Mouse (Mus musculus): Measurements from ENCODE around the gene Plscr3.

Plscr3 gene

GRCm38 (mm10) chr11:69846198-69846680 is at the start of gene Plscr3:
Gene Plscr3, plus strand, starts transcription at chr11:69846376.
- DNase-seq: peak; percentile 81

GRCm38 (mm10) chr11:69797924-69798323 is 48.3 kb upstream of the Plscr3 start:
- DNase-seq: no peak

- no peak for DNase-seq
These were observed 46.6 kb upstream of the Plscr3 start for GRCm38 (mm10) chr11:69799394-69800137.

- DNase-seq: peak; percentile 63
These were observed 46.1 kb upstream of the Plscr3 start for GRCm38 (mm10) chr11:69800138-69800391.

- DNase-seq: peak; percentile 77
These were observed 45.6 kb upstream of the Plscr3 start for GRCm38 (mm10) chr11:69800392-69801197.

- no peak for DNase-seq
These were observed 44.7 kb upstream of the Plscr3 start, which contains the start of gene Fgf11 for GRCm38 (mm10) chr11:69801379-69801977. Gene Fgf11, minus strand, starts transcription at chr11:69801857.

GRCm38 (mm10) chr11:69802648-69803105 is 43.5 kb upstream of the Plscr3 start:
- peak; percentile 78 for DNase-seq

- no peak for DNase-seq
These were observed 42.8 kb upstream of the Plscr3 start for GRCm38 (mm10) chr11:69803328-69803727.

GRCm38 (mm10) chr11:69803786-69804651 is 42.2 kb upstream of the Plscr3 start:
- DNase-seq: peak; percentile 71

- DNase-seq: no peak
These were observed 41.6 kb upstream of the Plscr3 start for GRCm38 (mm10) chr11:69804652-69804940.

GRCm38 (mm10) chr11:69804972-69805909 is 40.9 kb upstream of the Plscr3 start, which contains the start of gene Tmem102:
Gene Tmem102, minus strand, starts transcription at chr11:69805624.
- no peak for DNase-seq

- no peak for DNase-seq
These were observed 39.8 kb upstream of the Plscr3 start for GRCm38 (mm10) chr11:69806378-69806777.

- no peak for DNase-seq
These were observed 38.5 kb upstream of the Plscr3 start for GRCm38 (mm10) chr11:69807641-69808040.

GRCm38 (mm10) chr11:69810280-69810679 is 35.9 kb upstream of the Plscr3 start:
- no peak for DNase-seq

GRCm38 (mm10) chr11:69815155-69815554 is 31.0 kb upstream of the Plscr3 start, which contains the start of gene Gm39566:
Gene Gm39566, minus strand, starts transcription at chr11:69815298.
- DNase-seq: no peak

- DNase-seq: no peak
These were observed 29.7 kb upstream of the Plscr3 start for GRCm38 (mm10) chr11:69816520-69816919.

GRCm38 (mm10) chr11:69818365-69818764 is 27.8 kb upstream of the Plscr3 start, which contains the start of gene Spem2:
Gene Spem2, minus strand, starts transcription at chr11:69818465.
- no peak for DNase-seq

- DNase-seq: no peak
These were observed 27.3 kb upstream of the Plscr3 start for GRCm38 (mm10) chr11:69818871-69819270.

GRCm38 (mm10) chr11:69822080-69822479 is 24.1 kb upstream of the Plscr3 start, which contains the start of gene Spem1:
Gene Spem1, minus strand, starts transcription at chr11:69822180.
- DNase-seq: no peak

- no peak for DNase-seq
These were observed 22.7 kb upstream of the Plscr3 start for GRCm38 (mm10) chr11:69823456-69823855.

GRCm38 (mm10) chr11:69828832-69829231 is 17.3 kb upstream of the Plscr3 start:
- no peak for DNase-seq

Data from right cerebral cortex, postnatal 14 days (tissue).